Mouse (Mus musculus) layer of hippocampus, postnatal 10 days (tissue): ENCODE results near the gene Rapgef6. TPM values are rescaled to one million over a fixed set of nuclear protein-coding genes. Genes with fewer than 3 reads are reported as not detected.

Experiments used
- DNase-seq, 2 experiments: peaks; one replicate each; pipeline ENCODE4 v3.0.0; 2021; ENCODE audit warnings: low spot score in 2 of 2
- total RNA-seq, 2 experiments: library from RNA; stranded (reverse); gene quantifications; 2 replicates each; pipeline ENCODE4 v1.2.3; 2021

The Rapgef6 gene
- total RNA-seq, 2 experiments from 2014 or later = 35.9 to 43.7 TPM

DNA sequence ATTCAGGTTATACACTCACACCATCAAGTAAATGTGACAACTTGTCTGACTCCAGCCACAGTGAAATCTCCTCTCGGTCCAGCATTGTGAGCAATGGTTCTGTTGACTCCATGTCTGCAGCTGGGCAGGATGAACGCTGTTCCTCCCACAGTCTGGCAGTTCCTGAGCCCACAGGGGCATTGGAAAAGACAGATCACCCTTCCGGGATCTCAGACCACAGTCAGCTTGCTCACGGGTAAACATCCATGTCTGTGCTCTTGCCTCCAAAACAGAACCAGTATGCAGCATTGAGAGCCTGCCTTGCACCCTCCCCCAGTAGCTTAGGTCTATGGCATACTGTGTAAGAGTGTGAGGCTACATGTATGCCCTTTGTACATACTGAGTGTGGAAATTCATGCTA lies 167.5 kb downstream of the Rapgef6 start:
- no peak for DNase-seq

GRCm38 (mm10) chr11:54691179-54691578 lies 168.5 kb downstream of the Rapgef6 start:
- no peak for DNase-seq

GRCm38 (mm10) chr11:54693696-54694095 lies 171.0 kb downstream of the Rapgef6 start:
- DNase-seq = no peak

- no peak for DNase-seq
Observed at GRCm38 (mm10) chr11:54694291-54694690, 171.6 kb downstream of the Rapgef6 start.

- DNase-seq = no peak
Observed at GRCm38 (mm10) chr11:54695951-54696350, 173.3 kb downstream of the Rapgef6 start.

DNA sequence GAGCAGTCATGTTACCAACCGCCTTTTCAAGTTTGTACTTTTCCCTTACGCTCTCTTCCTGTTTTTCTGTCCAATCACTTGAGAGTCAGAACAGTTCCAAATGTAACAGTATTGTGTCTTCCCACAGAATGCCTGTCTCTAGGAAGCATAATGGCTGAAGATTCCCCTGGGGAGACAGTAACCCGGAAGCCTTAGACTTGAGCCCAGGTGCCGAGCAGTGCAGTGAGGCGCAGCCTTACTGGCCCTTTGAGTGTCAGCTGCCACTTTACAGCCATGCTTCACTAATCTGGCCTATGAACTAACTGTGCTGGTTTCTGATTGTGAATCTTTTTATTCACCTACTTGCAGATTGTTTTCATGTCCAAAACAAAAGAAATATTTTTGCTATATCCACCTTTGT lies 175.0 kb downstream of the Rapgef6 start:
- no peak for DNase-seq

GRCm38 (mm10) chr11:54698636-54699035 lies 176.0 kb downstream of the Rapgef6 start:
- no peak for DNase-seq

GRCm38 (mm10) chr11:54699972-54700371 lies 177.3 kb downstream of the Rapgef6 start:
- DNase-seq = no peak

DNA sequence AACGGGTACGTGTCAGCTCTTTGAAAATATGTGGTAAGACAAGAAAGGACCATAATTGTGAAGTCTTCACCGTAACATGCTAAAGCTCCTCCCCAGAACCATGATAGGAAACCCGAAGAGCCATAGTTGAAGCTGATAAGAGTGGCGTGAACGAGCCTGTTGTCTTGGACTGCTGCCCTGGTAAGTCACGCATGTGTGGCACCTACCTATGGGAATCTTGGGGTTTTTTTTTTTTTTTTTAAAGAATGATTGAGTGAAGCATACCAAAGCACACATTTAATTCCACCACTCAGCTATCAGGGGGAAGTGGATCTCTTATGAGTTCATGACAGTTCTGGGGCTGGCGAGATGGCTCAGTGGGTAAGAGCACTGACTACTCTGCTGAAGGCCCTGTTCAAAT lies 179.2 kb downstream of the Rapgef6 start:
- DNase-seq = no peak

- DNase-seq = peak; percentile 77 to 79
Observed at GRCm38 (mm10) chr11:54703306-54703705, 180.7 kb downstream of the Rapgef6 start.

GRCm38 (mm10) chr11:54708153-54708552 lies 185.5 kb downstream of the Rapgef6 start:
- DNase-seq = no peak

DNA sequence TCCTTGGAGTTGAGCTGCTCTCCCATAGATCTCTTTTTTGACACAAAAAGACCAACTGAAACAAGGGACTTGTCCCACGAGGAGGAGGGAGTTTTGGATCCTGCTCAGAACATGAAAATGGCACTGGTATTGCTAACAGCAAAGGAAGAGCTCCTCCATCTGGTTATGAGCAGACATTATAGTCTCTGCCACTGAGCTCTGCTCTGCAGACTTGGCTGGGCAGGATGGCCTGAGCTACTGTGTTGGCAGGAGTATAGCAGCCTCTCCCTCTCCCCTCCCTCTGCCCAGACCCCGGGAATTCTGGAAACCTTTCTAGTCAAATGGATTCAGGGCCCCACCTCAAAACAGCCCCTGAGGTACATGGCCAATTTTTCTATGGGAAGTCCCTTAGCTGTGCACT lies 187.0 kb downstream of the Rapgef6 start:
- DNase-seq = peak; percentile 31 to 35

- no peak for DNase-seq
Observed at GRCm38 (mm10) chr11:54710512-54711293, 188.1 kb downstream of the Rapgef6 start.

- DNase-seq = no peak
Observed at GRCm38 (mm10) chr11:54712849-54713248, 190.2 kb downstream of the Rapgef6 start.

- no peak for DNase-seq
Observed at GRCm38 (mm10) chr11:54717893-54718292, 195.2 kb downstream of the Rapgef6 start.

GRCm38 (mm10) chr11:54718601-54719000 lies 196.0 kb downstream of the Rapgef6 start:
- DNase-seq = no peak

- no peak for DNase-seq
Observed at GRCm38 (mm10) chr11:54722057-54722456, 199.4 kb downstream of the Rapgef6 start.

- no peak for DNase-seq
Observed at GRCm38 (mm10) chr11:54724353-54725034, 201.8 kb downstream of the Rapgef6 start.

DNA sequence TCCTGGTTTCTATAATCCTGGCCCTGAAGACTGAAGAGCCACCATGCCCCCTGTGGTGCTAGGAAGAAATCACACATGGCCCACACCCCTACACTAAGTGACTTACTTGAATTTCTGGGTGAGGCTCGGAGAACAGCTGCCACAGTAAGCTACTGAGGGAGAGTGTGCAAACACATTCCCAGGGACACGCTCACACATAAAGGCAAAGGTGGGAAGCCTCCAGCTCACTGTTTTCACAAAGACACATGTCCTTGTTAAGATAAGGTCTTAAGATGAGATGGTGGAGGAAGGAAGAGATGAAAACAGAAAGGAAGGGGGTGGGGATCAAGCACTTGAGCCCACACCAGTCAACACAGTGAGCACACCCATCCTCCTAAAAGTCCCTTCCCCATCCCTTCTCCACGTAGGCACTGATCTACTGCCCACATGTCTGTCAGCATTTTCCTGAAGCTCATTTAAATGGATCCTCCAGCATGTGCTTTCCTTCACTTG lies 204.0 kb downstream of the Rapgef6 start:
- DNase-seq = no peak

GRCm38 (mm10) chr11:54727327-54727901 lies 204.8 kb downstream of the Rapgef6 start:
- DNase-seq = peak in 1 of 2 experiments; percentile 33

GRCm38 (mm10) chr11:54728371-54728770 lies 205.7 kb downstream of the Rapgef6 start:
- DNase-seq = no peak

GRCm38 (mm10) chr11:54729311-54729710 lies 206.7 kb downstream of the Rapgef6 start:
- no peak for DNase-seq
